Mouse (Mus musculus) forebrain, embryonic 16.5 days (tissue): ENCODE measurements around the gene Strip1. TPM values are rescaled to one million over a fixed set of nuclear protein-coding genes. Genes with fewer than 3 reads are reported as not detected.
A peak's percentile ranks its signal among the peaks of the same experiment; 100 is the strongest.

ENCODE experiments used
- ATAC-seq: fragments of 200-750 bp; cut with Nextera tagmentation; 2 replicates; pipeline ENCODE4 v1.8.0; 2017; ENCODE audit warnings: mild to moderate bottlenecking, moderate library complexity
- H3K27ac ChIP-seq: fragments of 300-500 bp; sonication (generic); 2 replicates; pipeline ENCODE4 v1.5.1; 2014; ENCODE audit warnings: low read length, control low read depth
- H3K27me3 ChIP-seq: fragments of 300-500 bp; sonication (generic); replicated peaks from 2 replicates; pipeline ENCODE4 v1.6.1; 2014; ENCODE audit warnings: low read length; ENCODE audit not compliant: control insufficient read depth, insufficient read depth
- H3K36me3 ChIP-seq: fragments of 300-500 bp; sonication (generic); 2 replicates; pipeline ENCODE4 v1.6.1; 2014; ENCODE audit not compliant: control insufficient read depth, insufficient read depth
- H3K4me1 ChIP-seq: fragments of 300-500 bp; sonication (generic); replicated peaks from 2 replicates; pipeline ENCODE4 v1.6.1; 2014; ENCODE audit warnings: low read length; ENCODE audit not compliant: control insufficient read depth, insufficient read depth
- H3K4me2 ChIP-seq: fragments of 300-500 bp; sonication (generic); 2 replicates; pipeline ENCODE4 v1.6.1; 2014; ENCODE audit warnings: mild to moderate bottlenecking, low read length, control low read depth
- H3K4me3 ChIP-seq: fragments of 300-500 bp; sonication (generic); replicated peaks from 2 replicates; pipeline ENCODE4 v1.5.1; 2014; ENCODE audit warnings: mild to moderate bottlenecking, low read length, control low read depth
- H3K9ac ChIP-seq: fragments of 300-500 bp; sonication (generic); replicated peaks from 2 replicates; pipeline ENCODE4 v1.6.1; 2014; ENCODE audit warnings: low read depth, low read length, control low read depth
- H3K9me3 ChIP-seq: fragments of 300-500 bp; sonication (generic); 2 replicates; pipeline ENCODE4 v1.6.1; 2016; ENCODE audit warnings: low read length; ENCODE audit not compliant: control insufficient read depth
- WGBS: fragments of 180-500 bp; shearing (Covaris S2); extraction: QIAGEN DNeasy Blood & Tissue Kit; methylation state at CpG from one replicate; pipeline ENCODE4 v1.1.7; 2014; 5-methylcytosine and 5-hydroxymethylcytosine counted together
- polyA plus RNA-seq: library from polyadenylated mRNA; unstranded; fragments of >200 nt; fragmentation: Nextera tagmentation; extraction: Ambion mirVana; gene quantifications from 2 replicates; pipeline ENCODE4 v1.2.1, GENCODE M21; 2015

The Strip1 gene
- polyA plus RNA-seq, 1 experiment from 2014 or later, result 148 TPM

DNA sequence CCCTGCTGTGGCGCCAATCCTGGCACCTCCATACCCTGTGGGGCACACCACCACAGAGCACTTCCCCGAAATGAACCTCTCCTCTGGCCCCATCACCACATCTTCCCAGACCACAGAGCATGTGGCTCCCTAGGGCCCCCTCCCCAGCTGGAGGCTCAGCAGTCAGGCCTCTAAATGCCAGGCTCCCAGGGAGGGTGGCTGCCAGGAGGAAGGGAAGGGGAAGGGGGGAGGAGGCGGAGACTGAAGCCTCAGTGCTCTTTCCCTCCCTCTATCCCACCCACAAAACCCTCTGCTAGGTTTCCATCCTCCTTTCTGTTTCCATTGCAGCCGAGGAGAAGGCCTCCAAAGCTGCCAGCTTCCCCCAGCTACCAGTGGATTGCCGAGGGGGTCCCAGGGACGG, 31.4 kb downstream of the Strip1 start:
- Histone ChIP-seq H3K27me3 (peaks cover 39% of the 10 kb centered on the region), H3K27ac (no peak overlapping the region), H3K9ac (no peak overlapping the region), H3K4me1 (peaks cover 17% of the 10 kb centered on the region), H3K4me3 (no peak overlapping the region), H3K36me3 (no peaks in the 10 kb centered on the region), H3K4me2 (no peak overlapping the region), H3K9me3 (no peaks in the 10 kb centered on the region)
- WGBS, result 41% methylated on average over 6 of the region's 6 CpGs
- ATAC-seq, result no peak

DNA sequence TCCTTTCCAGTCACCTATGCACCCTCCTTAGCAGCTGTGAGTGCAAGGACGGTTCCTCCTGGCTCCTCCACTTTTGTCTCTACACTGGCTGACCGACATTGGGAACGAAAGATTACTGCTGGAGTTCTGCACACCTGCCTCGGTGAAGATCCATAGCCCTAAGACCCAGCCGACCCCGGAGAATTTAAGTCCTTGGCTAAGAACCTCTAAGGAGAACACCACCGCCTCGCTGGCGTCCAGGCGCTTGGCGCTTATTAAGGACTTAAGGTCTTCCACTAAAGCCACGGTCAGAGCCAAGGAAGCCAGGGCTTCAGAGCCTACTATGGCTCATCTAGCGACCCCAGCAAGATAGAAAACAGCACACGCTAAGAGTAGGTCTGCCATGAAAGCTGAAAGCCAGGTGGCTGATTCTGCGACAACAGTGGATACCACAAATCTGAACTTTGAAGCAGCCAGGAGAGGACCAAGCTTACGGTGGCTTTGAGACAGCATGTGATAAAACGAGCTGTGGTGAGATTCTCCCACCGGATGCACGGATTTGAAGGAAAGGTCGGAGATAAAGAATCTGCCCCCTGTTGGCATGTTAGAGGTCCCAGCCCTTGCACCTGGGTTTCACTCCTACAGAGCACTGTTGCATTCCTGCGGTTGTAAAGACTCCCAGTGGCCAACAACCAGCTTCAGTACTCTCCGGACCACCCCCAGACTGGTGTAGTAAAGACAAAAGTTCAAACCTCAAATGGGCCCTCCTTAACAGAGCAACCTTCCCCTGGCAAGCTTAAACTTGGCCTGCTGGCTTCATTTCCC, 33.7 kb downstream of the Strip1 start:
- WGBS, result 4% methylated on average over 22 of the region's 22 CpGs
- Histone ChIP-seq H3K4me3 (no peak overlapping the region), H3K9ac (no peak overlapping the region), H3K4me2 (no peak overlapping the region), H3K4me1 (peaks cover 21% of the 10 kb centered on the region), H3K27me3 (peaks cover 56% of the 10 kb centered on the region), H3K36me3 (no peaks in the 10 kb centered on the region), H3K27ac (no peak overlapping the region), H3K9me3 (no peaks in the 10 kb centered on the region)
- no peak for ATAC-seq

DNA sequence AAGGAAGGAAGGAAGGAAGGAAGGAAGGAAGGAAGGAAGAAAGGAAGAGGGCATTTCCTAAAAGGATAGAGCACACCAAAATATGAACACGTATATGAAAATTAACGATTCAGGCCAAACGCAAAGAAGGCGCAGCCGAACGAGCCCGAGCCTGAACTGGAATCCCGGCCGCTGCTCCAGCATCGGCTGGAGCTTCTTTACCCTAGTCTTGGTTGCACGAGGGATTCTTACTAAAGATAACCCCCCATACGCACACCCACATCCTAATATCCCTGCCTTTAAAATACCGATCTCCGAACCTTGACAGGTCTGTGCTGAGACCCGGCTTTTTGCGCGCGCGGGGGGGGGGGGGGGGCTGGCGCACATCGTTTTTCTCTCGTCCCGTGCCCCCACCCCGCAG, 34.4 kb downstream of the Strip1 start:
- Histone ChIP-seq H3K9ac (no peak overlapping the region), H3K4me1 (peaks cover 21% of the 10 kb centered on the region), H3K9me3 (no peaks in the 10 kb centered on the region), H3K36me3 (no peaks in the 10 kb centered on the region), H3K27ac (no peak overlapping the region), H3K4me2 (no peak overlapping the region; the same call in none of the 2 replicates), H3K27me3 (peaks cover 63% of the 10 kb centered on the region), H3K4me3 (no peak overlapping the region)
- no peak for ATAC-seq
- 2% methylated on average over 23 of the region's 24 CpGs for WGBS

DNA sequence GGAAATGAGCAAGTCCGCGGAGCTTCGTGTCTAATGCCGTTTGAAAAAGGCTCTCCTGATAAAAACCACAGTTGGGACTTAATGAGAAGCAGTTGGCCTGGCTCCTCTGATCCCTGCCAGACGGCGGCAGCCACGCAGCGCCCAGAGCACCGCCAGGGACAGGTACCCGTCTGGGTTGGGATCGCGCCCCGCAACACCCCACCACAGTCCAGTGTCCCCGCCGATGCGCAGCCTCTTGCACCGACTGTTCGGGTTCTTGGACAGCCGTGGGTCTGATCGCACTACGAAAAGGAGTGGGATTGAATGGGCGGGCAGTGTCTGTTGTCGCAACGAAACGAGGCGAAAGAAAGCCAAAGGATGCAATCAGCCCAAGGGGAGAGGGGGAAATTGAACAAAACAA, 34.9 kb downstream of the Strip1 start:
- H3K4me1 ChIP-seq, result peaks cover 21% of the 10 kb centered on the region
- no peak overlapping the region for H3K9ac ChIP-seq
- H3K36me3 ChIP-seq, result no peaks in the 10 kb centered on the region
- peak; percentile 23; the same call in 1 of the 2 replicates for ATAC-seq
- H3K27me3 ChIP-seq, result peaks cover 64% of the 10 kb centered on the region
- peak overlapping the region; percentile 17 for H3K4me3 ChIP-seq
- under 1% methylated on average over 26 of the region's 26 CpGs for WGBS
- H3K4me2 ChIP-seq, result peak overlapping the region; percentile 14
- no peak overlapping the region for H3K27ac ChIP-seq
- H3K9me3 ChIP-seq, result no peaks in the 10 kb centered on the region

DNA sequence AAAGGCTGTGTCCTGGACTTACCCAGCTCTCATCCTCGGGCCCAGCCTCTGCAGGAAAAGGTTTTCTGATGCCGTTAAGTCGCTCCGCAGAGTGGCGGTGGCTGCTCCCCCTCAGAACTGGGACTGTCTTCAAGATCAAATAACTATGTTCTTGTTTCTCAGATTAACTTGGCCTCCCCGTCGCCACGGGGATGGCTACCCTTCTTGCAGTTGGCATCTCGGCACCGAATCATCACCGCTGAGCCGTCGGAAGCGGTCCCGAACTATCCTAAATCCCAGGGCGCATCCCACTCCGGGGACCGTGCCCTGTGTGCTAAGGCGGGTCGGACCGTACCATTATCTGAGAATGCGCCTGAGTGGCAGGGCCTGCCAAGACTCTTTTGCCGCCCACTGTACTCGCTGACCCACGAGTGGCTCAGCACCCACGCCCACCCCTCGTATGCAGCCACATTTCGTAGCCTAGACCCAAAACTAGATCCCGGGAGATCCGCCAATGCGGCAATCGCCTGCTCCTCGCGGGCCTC, 35.5 kb downstream of the Strip1 start:
- WGBS, result under 1% methylated on average over 34 of the region's 34 CpGs

DNA sequence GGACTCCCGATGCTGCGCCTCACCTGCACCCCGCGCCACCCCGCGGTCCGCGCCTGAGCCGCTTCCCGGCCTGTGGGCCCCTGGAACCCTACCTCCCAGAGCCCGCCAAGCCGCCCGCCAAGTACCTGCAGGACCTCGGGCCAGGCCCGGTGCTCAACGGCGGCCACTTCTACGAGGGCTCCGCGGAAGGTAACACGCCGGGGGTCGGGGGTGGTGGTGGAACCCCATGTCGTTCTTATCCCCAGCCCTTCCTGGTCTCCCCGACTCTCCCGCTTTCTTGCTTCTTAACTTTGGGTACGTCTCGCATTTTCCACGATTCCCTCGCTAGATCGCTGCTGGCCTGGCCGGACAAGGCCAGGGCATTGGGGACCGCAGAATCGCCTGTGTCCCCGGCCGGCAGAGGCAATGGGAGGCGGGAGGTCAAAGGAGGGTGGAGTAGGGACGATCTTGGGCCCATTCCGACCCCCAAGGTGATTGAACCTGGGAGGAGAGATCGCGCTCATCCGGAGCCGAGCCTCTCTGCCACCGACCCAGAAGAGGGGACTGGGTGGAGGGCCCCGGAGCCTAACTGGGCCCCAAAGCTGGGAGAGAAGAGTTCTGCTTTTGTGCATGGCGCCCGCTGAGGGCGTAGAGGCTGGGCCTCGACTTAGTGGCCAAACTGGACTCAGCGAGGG, 36.1 kb downstream of the Strip1 start:
- H3K9me3 ChIP-seq, result no peaks in the 10 kb centered on the region
- peak overlapping the region; percentile 46 for H3K9ac ChIP-seq
- WGBS, result under 1% methylated on average over 50 of the region's 50 CpGs
- peaks cover 64% of the 10 kb centered on the region for H3K27me3 ChIP-seq
- H3K36me3 ChIP-seq, result no peaks in the 10 kb centered on the region
- H3K4me1 ChIP-seq, result peaks cover 21% of the 10 kb centered on the region
- H3K27ac ChIP-seq, result no peak overlapping the region
- ATAC-seq, result no peak; the same call in 1 of the 2 replicates
- peak overlapping the region; percentile 38 for H3K4me3 ChIP-seq
- H3K4me2 ChIP-seq, result peak overlapping the region; percentile 53

More for the DNA sequence above, 35.5 kb downstream of the Strip1 start:
- H3K9me3 ChIP-seq, result no peaks in the 10 kb centered on the region
- H3K4me3 ChIP-seq, result peak overlapping the region; percentile 38; the same call in 1 of the 2 replicates
- H3K36me3 ChIP-seq, result no peaks in the 10 kb centered on the region
- H3K4me1 ChIP-seq, result peaks cover 21% of the 10 kb centered on the region
- no peak for ATAC-seq
- H3K27me3 ChIP-seq, result peaks cover 66% of the 10 kb centered on the region
- no peak overlapping the region; the same call in 1 of the 2 replicates for H3K4me2 ChIP-seq
- no peak overlapping the region for H3K27ac ChIP-seq
- no peak overlapping the region for H3K9ac ChIP-seq

DNA sequence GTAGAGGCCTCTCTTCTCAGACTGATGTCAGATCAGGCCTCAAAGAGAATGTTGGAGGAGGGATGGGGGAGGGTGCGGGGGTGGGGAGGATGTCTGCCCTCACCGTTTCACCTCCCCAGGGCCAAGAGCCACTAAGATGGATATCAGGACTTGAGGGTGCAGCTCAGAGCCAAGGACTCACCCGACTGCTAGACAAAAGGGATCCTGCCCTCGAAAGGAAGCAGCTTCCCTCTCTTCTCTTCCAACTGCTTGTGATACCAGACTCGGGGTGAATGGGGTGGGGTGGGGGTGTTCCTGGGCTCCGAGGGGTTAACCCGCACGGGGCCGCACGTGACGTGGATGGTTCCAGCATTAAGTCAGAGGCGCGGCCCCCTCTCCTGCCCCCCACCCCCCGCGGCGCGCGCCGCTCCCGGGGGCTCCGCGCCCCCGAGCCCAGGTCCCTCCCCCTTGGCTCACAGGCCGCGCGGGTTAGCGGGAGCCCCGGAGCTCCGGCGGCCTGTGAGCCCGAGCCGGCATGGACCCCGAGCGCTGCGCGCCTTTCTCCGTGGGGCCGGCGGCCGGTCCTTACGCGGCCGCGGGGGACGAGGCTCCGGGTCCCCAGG, 36.7 kb downstream of the Strip1 start, which contains the start of gene Alx3:
Alx3 (plus strand) TSS at position 370 of the 602 bp plus-strand sequence.
- Histone ChIP-seq H3K9me3 (no peaks in the 10 kb centered on the region), H3K4me1 (peaks cover 21% of the 10 kb centered on the region), H3K36me3 (no peaks in the 10 kb centered on the region), H3K27me3 (peaks cover 62% of the 10 kb centered on the region), H3K27ac (no peak within 1 kb of the TSS), H3K9ac (peak within 1 kb of the TSS; percentile 46), H3K4me2 (peak within 1 kb of the TSS; percentile 53), H3K4me3 (peak within 1 kb of the TSS; percentile 38)
- 1% methylated on average over 36 of the region's 46 CpGs for whole genome bisulfite sequencing
- ATAC-seq, result peak; percentile 51

DNA sequence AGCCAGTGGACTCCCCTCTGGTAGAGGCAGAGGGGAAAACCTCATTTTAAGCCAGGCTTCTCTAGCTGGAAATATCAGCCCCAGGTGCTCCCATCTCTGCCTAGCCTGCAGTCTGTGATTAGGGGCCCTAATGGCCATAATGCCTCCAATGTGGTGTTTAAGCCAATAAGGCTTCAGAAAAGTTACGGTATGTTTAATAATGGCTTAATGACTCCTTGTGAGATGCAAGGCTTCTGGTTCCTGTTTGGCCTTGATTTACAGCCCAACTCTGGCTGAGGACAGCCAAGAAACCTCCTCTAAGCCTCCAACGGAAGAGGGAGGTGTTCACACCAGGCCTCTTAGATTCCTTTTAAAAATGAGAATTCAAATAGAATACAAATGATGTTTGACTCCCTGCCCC, 37.9 kb downstream of the Strip1 start:
- H3K9ac ChIP-seq, result no peak overlapping the region
- H3K4me2 ChIP-seq, result no peak overlapping the region
- H3K4me3 ChIP-seq, result no peak overlapping the region
- 50% methylated on average over 2 of the region's 2 CpGs for WGBS
- H3K27me3 ChIP-seq, result peaks cover 52% of the 10 kb centered on the region
- H3K4me1 ChIP-seq, result peaks cover 21% of the 10 kb centered on the region
- no peak for ATAC-seq
- H3K36me3 ChIP-seq, result no peaks in the 10 kb centered on the region
- no peaks in the 10 kb centered on the region for H3K9me3 ChIP-seq
- no peak overlapping the region for H3K27ac ChIP-seq

DNA sequence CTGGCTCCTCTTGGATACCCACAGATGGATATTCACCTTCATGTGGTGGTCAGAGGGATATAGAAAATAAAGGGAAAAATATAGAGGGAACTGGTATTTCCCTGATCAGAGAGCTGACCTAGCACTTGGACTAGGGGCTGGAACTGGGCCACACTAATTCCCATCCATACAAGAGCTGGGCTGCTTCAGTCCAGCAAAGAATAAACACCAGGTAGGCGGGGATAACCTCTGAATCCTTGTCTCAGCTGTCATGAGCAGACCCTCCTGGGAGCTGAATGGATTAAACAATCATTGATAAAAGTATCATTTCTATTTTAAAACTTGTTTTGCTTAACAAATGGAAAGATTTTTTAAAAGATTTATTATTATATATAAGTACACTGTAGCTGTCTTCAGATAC, 39.9 kb downstream of the Strip1 start:
- Histone ChIP-seq H3K27me3 (peaks cover 53% of the 10 kb centered on the region), H3K4me1 (peaks cover 16% of the 10 kb centered on the region), H3K27ac (no peak overlapping the region), H3K36me3 (no peaks in the 10 kb centered on the region), H3K9me3 (no peaks in the 10 kb centered on the region), H3K4me3 (no peak overlapping the region), H3K9ac (no peak overlapping the region), H3K4me2 (no peak overlapping the region)
- no peak for ATAC-seq
- WGBS, result 65% methylated on average over 1 of the region's 1 CpGs
